Mouse (Mus musculus) retina, postnatal 1 day (tissue): ENCODE measurements around the gene Gm13757.
"Not testable (repeated sequence)": the region's sequence is repeated elsewhere in the genome, so short reads cannot be mapped to it uniquely, and the experiment has no call there.

Experiments used
- DNase-seq: peaks from one replicate; pipeline ENCODE4 v3.0.0-alpha.2; 2012

Gene Gm13757

DNA sequence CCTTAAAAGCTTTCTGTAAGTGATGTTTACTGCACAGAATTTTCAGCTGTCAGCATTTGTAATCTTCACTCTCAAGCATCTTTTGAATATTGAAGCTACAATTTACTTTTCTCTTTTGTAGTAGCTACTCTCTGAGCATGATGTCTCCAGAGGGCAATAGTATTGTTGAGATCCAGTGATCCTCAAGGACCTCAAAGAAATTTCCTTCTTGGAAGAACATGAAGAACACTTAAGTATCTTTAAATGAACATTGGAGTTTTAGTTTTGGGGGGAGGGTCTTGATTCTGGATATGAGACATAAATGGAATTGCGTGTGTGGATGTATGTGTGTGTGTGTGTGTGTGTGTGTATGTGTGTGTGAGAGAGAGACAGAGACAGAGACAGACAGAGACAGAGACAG lies at the start of gene Gm13757:
Gm13757 (minus strand) TSS at position 101 of the 400 bp plus-strand sequence.
- DNase-seq, result peak; percentile 33

DNA sequence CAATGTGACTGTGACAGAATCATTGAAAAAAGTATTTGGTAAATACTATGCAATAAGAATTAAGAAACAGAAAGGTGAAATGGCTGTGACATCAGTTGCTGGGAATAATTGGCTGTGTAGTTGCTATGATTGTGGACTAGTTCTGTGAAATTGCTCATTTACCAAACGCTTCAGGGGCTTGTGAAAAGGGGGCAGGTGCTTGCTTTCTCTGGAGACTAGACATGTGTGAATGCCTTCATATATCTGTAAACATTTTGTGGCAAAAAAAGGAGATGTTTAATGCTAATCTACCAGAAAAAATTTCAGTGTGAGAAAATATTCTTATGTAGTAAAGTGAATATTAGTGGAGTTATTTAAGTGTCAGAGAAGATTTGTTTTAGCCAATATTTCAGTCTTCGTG lies 44.1 kb upstream of the Gm13757 start, which contains the start of gene Olfr1185-ps1:
Olfr1185-ps1 (plus strand) TSS at position 301 of the 400 bp plus-strand sequence.
- no peak for DNase-seq

DNA sequence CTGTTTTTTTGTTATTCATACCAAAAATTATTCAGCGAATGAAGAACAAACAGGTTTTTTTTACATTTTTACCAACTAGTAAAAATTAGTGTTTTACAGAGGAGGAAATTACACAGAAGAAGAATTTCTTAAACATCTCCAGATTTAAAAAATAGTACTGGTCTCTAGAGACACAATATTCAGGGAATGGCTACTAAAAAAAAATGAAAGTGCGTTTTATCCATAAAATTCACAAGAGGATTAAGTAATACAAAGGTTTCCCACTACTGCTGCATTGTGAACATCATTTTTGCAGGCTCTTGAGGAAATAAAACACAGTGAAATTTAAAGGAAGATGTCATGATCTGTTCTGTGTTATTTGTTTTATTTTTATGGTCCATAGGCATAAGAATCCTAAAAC lies 34.4 kb upstream of the Gm13757 start, which contains the start of gene Olfr1184:
Olfr1184 (plus strand) TSS at position 301 of the 400 bp plus-strand sequence.
- no peak for DNase-seq

DNA sequence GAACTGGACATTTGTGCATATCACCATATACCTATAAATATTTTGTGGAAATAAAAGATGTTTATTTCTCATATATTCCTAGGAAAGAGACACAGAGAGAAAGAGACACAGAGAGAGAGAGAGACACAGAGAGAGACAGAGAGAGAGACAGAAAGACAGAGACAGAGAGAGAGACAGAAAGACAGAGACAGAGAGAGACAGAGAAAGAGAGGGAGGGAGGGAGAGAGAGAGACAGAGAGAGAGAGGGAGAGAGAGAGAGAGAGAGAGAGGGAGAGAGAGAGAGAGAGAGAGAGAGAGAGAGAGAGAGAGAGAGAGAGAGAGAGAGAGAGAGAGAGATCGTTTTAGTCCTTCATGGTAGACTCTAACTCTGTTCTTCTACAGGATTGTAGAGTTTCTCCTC lies 5.6 kb upstream of the Gm13757 start, which contains the start of gene Olfr1183:
Olfr1183 (plus strand) TSS at position 301 of the 400 bp plus-strand sequence.
- not testable (repeated sequence) for DNase-seq

DNA sequence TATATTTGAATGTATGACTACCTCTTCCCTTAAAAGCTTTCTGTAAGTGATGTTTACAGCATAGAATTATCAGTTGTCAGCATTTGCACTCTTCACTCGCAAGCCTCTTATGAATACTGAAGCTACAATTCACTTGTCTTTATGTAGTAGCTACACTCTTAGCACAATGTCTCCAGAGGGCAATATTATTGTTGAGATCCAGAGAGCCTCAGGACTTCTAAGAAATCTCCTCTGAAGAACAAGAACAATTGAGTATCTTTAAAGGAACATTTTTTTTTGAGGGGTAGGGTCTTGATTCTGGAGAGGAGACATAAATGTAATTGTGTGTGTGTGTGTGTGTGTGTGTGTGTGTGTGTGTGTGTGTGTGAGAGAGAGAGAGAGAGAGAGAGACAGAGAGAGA lies 22.9 kb downstream of the Gm13757 start, which contains the start of gene Olfr1181:
Olfr1181 (minus strand) TSS at position 101 of the 400 bp plus-strand sequence.
- DNase-seq, result no peak

DNA sequence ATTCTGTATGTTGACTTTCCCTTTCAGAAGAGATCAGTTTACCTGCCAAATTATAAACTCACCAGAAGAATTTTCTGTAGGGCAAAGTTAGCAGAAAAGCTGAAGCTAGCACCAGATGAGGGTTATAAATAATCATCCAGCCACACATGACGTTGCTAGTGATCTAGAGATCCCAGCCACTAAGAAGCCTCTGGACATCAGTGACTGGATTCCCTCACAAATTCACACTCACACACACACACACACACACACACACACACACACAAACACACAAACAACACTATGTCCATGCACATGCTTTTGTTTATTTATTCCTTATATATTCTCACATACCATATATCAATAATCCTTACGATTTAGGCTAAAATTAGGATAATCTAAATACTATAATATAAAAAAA lies 29.9 kb downstream of the Gm13757 start, which contains the start of gene Olfr1180:
Olfr1180 (minus strand) TSS at position 101 of the 400 bp plus-strand sequence.
- DNase-seq, result no peak

DNA sequence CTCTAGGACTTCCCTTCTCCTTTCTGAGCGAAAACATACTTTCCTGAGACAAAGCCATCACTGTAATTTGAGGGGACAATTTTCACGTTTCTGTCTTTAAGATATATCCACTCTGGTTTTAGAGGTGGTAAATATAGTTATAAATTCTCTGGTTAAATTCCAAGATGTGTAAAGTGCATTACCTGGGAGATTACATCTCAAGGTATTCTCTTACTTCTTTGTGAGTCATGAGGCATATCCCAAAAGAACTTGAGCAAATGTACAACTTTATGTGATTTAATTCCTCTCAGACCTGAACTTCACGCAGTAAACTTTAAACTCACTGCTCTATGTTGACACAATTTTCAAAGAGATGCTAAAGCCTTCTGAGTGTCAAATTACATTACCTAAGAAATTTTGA lies 42.6 kb downstream of the Gm13757 start, which contains the start of gene Olfr1179:
Olfr1179 (minus strand) TSS at position 101 of the 400 bp plus-strand sequence.
- no peak for DNase-seq
